7 mouse cellular contexts compared by ENCODE assay signal in genomic region chr10:81137252-81138130, GRCm38 (mm10). TPM values are rescaled to one million over a fixed set of nuclear protein-coding genes. Genes with fewer than 3 reads are reported as not detected.
DNase-seq lines count a peak whose midpoint lies in the region; ATAC-seq and TF ChIP-seq lines count a peak whose summit lies in the region.

No protein-coding gene starts in this region.

- H3K9me3 ChIP-seq in intestine, postnatal 0 days (ENCODE audit: control insufficient read depth) = no peaks in the 10 kb centered on the region
- no peaks in the 10 kb centered on the region for H3K9me3 ChIP-seq in midbrain, embryonic 12.5 days

- H3K27me3 ChIP-seq in intestine, postnatal 0 days (replicated peaks; ENCODE audit: control insufficient read depth, insufficient read depth, low read length) = no peaks in the 10 kb centered on the region
- peaks cover 36% of the 10 kb centered on the region for H3K27me3 ChIP-seq in midbrain, embryonic 12.5 days
- H3K27me3 ChIP-seq in small intestine, adult 2 months (ENCODE audit: control insufficient read depth, insufficient read depth, low read length) = no peaks in the 10 kb centered on the region

- peak overlapping the region; percentile 99 for H3K27ac ChIP-seq in intestine, postnatal 0 days (ENCODE audit: low read depth, low read length)
- peak overlapping the region; percentile 96 for H3K27ac ChIP-seq in midbrain, embryonic 12.5 days (replicated peaks)
- H3K27ac ChIP-seq in small intestine, adult 2 months (ENCODE audit: insufficient read depth, low read depth, low read length) = peak overlapping the region; percentile 88

- no peaks in the 10 kb centered on the region for H3K36me3 ChIP-seq in intestine, postnatal 0 days (ENCODE audit: control insufficient read depth, insufficient read depth)
- H3K36me3 ChIP-seq in midbrain, embryonic 12.5 days = no peaks in the 10 kb centered on the region
- no peaks in the 10 kb centered on the region for H3K36me3 ChIP-seq in small intestine, adult 2 months (ENCODE audit: control insufficient read depth, insufficient read depth, low read length)

- ATAC-seq in intestine, postnatal 0 days = peak; percentile 81
- peak; percentile 90 for ATAC-seq in midbrain, embryonic 12.5 days (ENCODE audit: low FRiP score, low read depth)

- peak; percentile 99 for DNase-seq in adrenal gland, adult 8-10 months
- peak; percentile 100 for DNase-seq in embryo, embryonic 9.5 days (ENCODE audit: extremely low spot score)
- DNase-seq in gastrocnemius, postnatal 4 days (ENCODE audit: low spot score in 2 of 2) = peak; percentile 99 to 100
- peak; percentile 99 for DNase-seq in left cerebral cortex, postnatal 4 days

- no peak for TF ChIP-seq CTCF in intestine, postnatal 0 days (IDR thresholded peaks at IDR 0.05; ENCODE audit: low read depth)
- no peak for TF ChIP-seq CTCF in small intestine, adult 2 months (IDR thresholded peaks at IDR 0.05; ENCODE audit: extremely low read depth, insufficient read length, insufficient replicate concordance, low read depth, low read length)

- peaks cover 14% of the 10 kb centered on the region for H3K4me1 ChIP-seq in intestine, postnatal 0 days (replicated peaks; ENCODE audit: control insufficient read depth, insufficient read depth, low read length)
- H3K4me1 ChIP-seq in midbrain, embryonic 12.5 days = peaks cover 52% of the 10 kb centered on the region
- peaks cover 38% of the 10 kb centered on the region for H3K4me1 ChIP-seq in small intestine, adult 2 months (ENCODE audit: control insufficient read depth, insufficient read depth, insufficient read length, low read length)

- intact Hi-C loops in left cerebral cortex, postnatal 4 days (cut with DNase I) = no loop called here

- H3K4me3 ChIP-seq in intestine, postnatal 0 days (ENCODE audit: low read depth, low read length) = peak overlapping the region; percentile 87
- H3K4me3 ChIP-seq in midbrain, embryonic 12.5 days = peak overlapping the region; percentile 83
- peak overlapping the region; percentile 91 for H3K4me3 ChIP-seq in small intestine, adult 2 months (ENCODE audit: low read depth, low read length)

- under 1% methylated on average over 59 of the region's 89 CpGs for WGBS in intestine, postnatal 0 days
- WGBS in midbrain, embryonic 12.5 days = under 1% methylated on average over 55 of the region's 89 CpGs
- 1% methylated on average over 79 of the region's 89 CpGs for WGBS in small intestine, adult 2 months

- H3K9ac ChIP-seq in intestine, postnatal 0 days (ENCODE audit: low read depth, low read length) = peak overlapping the region; percentile 97
- peak overlapping the region; percentile 92 for H3K9ac ChIP-seq in midbrain, embryonic 12.5 days (replicated peaks)

- TF ChIP-seq POLR2A in small intestine, adult 2 months (IDR thresholded peaks at IDR 0.05; ENCODE audit: low read depth, low read length) = peak; percentile 26; the same call in 1 of the 2 replicates

- H3K4me2 ChIP-seq in intestine, postnatal 0 days (replicated peaks; ENCODE audit: low read depth) = peak overlapping the region; percentile 83
- peak overlapping the region; percentile 100 for H3K4me2 ChIP-seq in midbrain, embryonic 12.5 days (replicated peaks)

RNA-seq across cellular contexts. Expression of gene Zbtb7a, which starts 2.5 kb away (rescaled TPM):
- total RNA-seq in adrenal gland, adult 8-10 months (2022) = 10 to 100 TPM; 86.5 to 94.0 (median 92.3) TPM
- total RNA-seq in gastrocnemius, postnatal 4 days (2021) = 10 to 100 TPM; 37.7 to 42.0 TPM
- polyA plus RNA-seq in intestine, postnatal 0 days (2015; fragmentation: Nextera tagmentation; extraction: Ambion mirVana) = 54.1 and 67.6 TPM in 2 replicates
- 10 to 100 TPM; 23.3 to 24.7 TPM for total RNA-seq in left cerebral cortex, postnatal 4 days (2021)
- polyA plus RNA-seq in midbrain, embryonic 12.5 days (2016; fragmentation: Nextera tagmentation; extraction: Ambion mirVana) = 14.6 and 15.9 TPM in 2 replicates
- polyA plus RNA-seq in small intestine, adult 2 months (2012; rRNA removed) = 94.8 and 187 TPM in 2 replicates

RNA-seq across cellular contexts. Expression of gene Pias4, which starts 30.2 kb away (rescaled TPM):
- total RNA-seq in adrenal gland, adult 8-10 months (2022) = 10 to 100 TPM; 22.8 to 32.5 (median 30.1) TPM
- total RNA-seq in gastrocnemius, postnatal 4 days (2021) = 10 to 100 TPM; 22.1 to 22.5 TPM
- polyA plus RNA-seq in intestine, postnatal 0 days (2015; fragmentation: Nextera tagmentation; extraction: Ambion mirVana) = 32.8 and 36.5 TPM in 2 replicates
- 10 to 100 TPM; 29.6 to 30.4 TPM for total RNA-seq in left cerebral cortex, postnatal 4 days (2021)
- polyA plus RNA-seq in midbrain, embryonic 12.5 days (2016; fragmentation: Nextera tagmentation; extraction: Ambion mirVana) = 58.6 and 64.9 TPM in 2 replicates
- polyA plus RNA-seq in small intestine, adult 2 months (2012; rRNA removed) = 29.1 and 53.3 TPM in 2 replicates

RNA-seq across cellular contexts. Expression of gene Map2k2, which starts 31.8 kb away (rescaled TPM):
- 100 to 1,000 TPM; 169 to 227 (median 204) TPM for total RNA-seq in adrenal gland, adult 8-10 months (2022)
- 100 to 1,000 TPM; 148 to 152 TPM for total RNA-seq in gastrocnemius, postnatal 4 days (2021)
- 258 and 259 TPM in 2 replicates for polyA plus RNA-seq in intestine, postnatal 0 days (2015; fragmentation: Nextera tagmentation; extraction: Ambion mirVana)
- 100 to 1,000 TPM; 153 to 167 TPM for total RNA-seq in left cerebral cortex, postnatal 4 days (2021)
- polyA plus RNA-seq in midbrain, embryonic 12.5 days (2016; fragmentation: Nextera tagmentation; extraction: Ambion mirVana) = 245 and 248 TPM in 2 replicates
- polyA plus RNA-seq in small intestine, adult 2 months (2012; rRNA removed) = 214 and 554 TPM in 2 replicates

RNA-seq across cellular contexts. Expression of gene Creb3l3, which starts 38.8 kb away (rescaled TPM):
- total RNA-seq in adrenal gland, adult 8-10 months (2022) = 1 to 10 TPM in 2 of 4 experiments, under 1 TPM in 2; 0.35 to 2.7 (median 1.3) TPM
- total RNA-seq in gastrocnemius, postnatal 4 days (2021) = 1 to 10 TPM; 1.2 to 1.5 TPM
- polyA plus RNA-seq in intestine, postnatal 0 days (2015; fragmentation: Nextera tagmentation; extraction: Ambion mirVana) = 385 and 396 TPM in 2 replicates
- under 1 TPM; 0.22 to 0.60 TPM for total RNA-seq in left cerebral cortex, postnatal 4 days (2021)
- polyA plus RNA-seq in midbrain, embryonic 12.5 days (2016; fragmentation: Nextera tagmentation; extraction: Ambion mirVana) = 0.22 and 0.28 TPM in 2 replicates
- 163 and 498 TPM in 2 replicates for polyA plus RNA-seq in small intestine, adult 2 months (2012; rRNA removed)

RNA-seq across cellular contexts. Expression of gene Eef2, which starts 38.9 kb away (rescaled TPM):
- total RNA-seq in adrenal gland, adult 8-10 months (2022) = 1,000 to 10,000 TPM; 1,447 to 1,655 (median 1,598) TPM
- 1,000 to 10,000 TPM; 1,324 to 1,404 TPM for total RNA-seq in gastrocnemius, postnatal 4 days (2021)
- polyA plus RNA-seq in intestine, postnatal 0 days (2015; fragmentation: Nextera tagmentation; extraction: Ambion mirVana) = 286 and 316 TPM in 2 replicates
- total RNA-seq in left cerebral cortex, postnatal 4 days (2021) = 1,000 to 10,000 TPM; 1,312 to 1,322 TPM
- 531 and 534 TPM in 2 replicates for polyA plus RNA-seq in midbrain, embryonic 12.5 days (2016; fragmentation: Nextera tagmentation; extraction: Ambion mirVana)
- 755 and 1,606 TPM in 2 replicates for polyA plus RNA-seq in small intestine, adult 2 months (2012; rRNA removed)

Comparison
In these comparisons a context has a peak if more than half of its experiments do, and no peak if none do; other contexts are left out.
1. Peak in every context shown above with its lines: DNase-seq, ATAC-seq, H3K4me3 ChIP-seq and H3K27ac ChIP-seq.